Mouse (Mus musculus) E14TG2a.4 (cell line): ENCODE results near the gene Ppm1m.

Source experiments
- CTCF ChIP-seq: conservative IDR thresholded peaks from 2 replicates; pipeline ENCODE4 v1.5.1; 2014; ENCODE audit warnings: low read length
- NANOG ChIP-seq: IDR thresholded peaks from 2 replicates; pipeline ENCODE4 v1.6.1; 2014; ENCODE audit warnings: borderline replicate concordance, low read length, mixed read lengths

DNA sequence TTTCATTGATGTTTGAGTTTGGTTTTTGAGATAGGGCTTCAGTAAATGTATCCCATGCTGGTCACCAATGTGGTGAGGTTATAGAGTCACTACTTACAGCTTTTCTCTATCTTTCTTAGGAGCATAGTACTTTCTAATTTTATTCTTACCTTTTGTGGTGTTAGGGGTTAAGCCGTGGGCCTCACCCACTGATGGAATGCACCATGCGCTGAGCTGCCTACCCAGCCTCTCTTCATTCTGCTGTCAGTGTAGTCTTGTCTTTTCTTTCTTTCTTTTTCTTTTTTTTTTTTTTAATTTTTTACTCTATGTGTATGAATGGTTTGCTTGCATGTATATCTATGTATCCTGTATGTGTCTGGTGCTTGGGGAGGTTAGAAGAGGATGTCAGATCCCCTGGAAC lies 20.1 kb downstream of the Ppm1m start:
- TF ChIP-seq CTCF (no peak), NANOG (no peak)
